Mouse (Mus musculus) forebrain, postnatal 0 days (tissue): ENCODE results near the gene Kcnmb4. TPM values are rescaled to one million over a fixed set of nuclear protein-coding genes. Genes with fewer than 3 reads are reported as not detected.

Experiments used
- ATAC-seq: fragments of 200-750 bp; cut with Nextera tagmentation; 2 replicates; pipeline ENCODE4 v1.8.0; 2017; ENCODE audit warnings: mild to moderate bottlenecking, moderate library complexity
- DNase-seq: peaks from one replicate; pipeline ENCODE4 v3.0.0-alpha.2; 2015
- H3K27ac ChIP-seq: fragments of 300-500 bp; sonication (generic); 2 replicates; pipeline ENCODE4 v1.5.1; 2014; ENCODE audit warnings: low read depth, mild to moderate bottlenecking, antibody characterized with exemption, low read length, moderate library complexity, mixed read lengths
- H3K27me3 ChIP-seq: fragments of 300-500 bp; sonication (generic); 2 replicates; pipeline ENCODE4 v1.6.1; 2014; ENCODE audit warnings: mild to moderate bottlenecking, low read length, mixed read lengths; ENCODE audit not compliant: insufficient read depth
- H3K36me3 ChIP-seq: fragments of 300-500 bp; sonication (generic); 2 replicates; pipeline ENCODE4 v1.6.1; 2014; ENCODE audit warnings: mild to moderate bottlenecking, moderate library complexity; ENCODE audit not compliant: insufficient read depth
- H3K4me1 ChIP-seq: fragments of 300-500 bp; sonication (generic); 2 replicates; pipeline ENCODE4 v1.6.1; 2014; ENCODE audit warnings: antibody characterized with exemption; ENCODE audit not compliant: insufficient read depth
- H3K4me2 ChIP-seq: fragments of 300-500 bp; sonication (generic); 2 replicates; pipeline ENCODE4 v1.6.1; 2014; ENCODE audit warnings: low read depth, mild to moderate bottlenecking, moderate library complexity
- H3K4me3 ChIP-seq: fragments of 300-500 bp; sonication (generic); 2 replicates; pipeline ENCODE4 v1.5.1; 2014; ENCODE audit warnings: low read depth, low read length, mixed read lengths
- H3K9ac ChIP-seq: fragments of 300-500 bp; sonication (generic); 2 replicates; pipeline ENCODE4 v1.6.1; 2014; ENCODE audit warnings: mild to moderate bottlenecking
- H3K9me3 ChIP-seq: fragments of 300-500 bp; sonication (generic); 2 replicates; pipeline ENCODE4 v1.6.1; 2016; ENCODE audit warnings: low read length
- CTCF ChIP-seq: sonication (generic); IDR thresholded peaks from 2 replicates; pipeline ENCODE4 v1.5.1; 2016; ENCODE audit warnings: antibody characterized with exemption, control low read depth, low read depth
- WGBS: fragments of 180-500 bp; shearing (Covaris S2); extraction: QIAGEN DNeasy Blood & Tissue Kit; methylation state at CpG from one replicate; pipeline ENCODE4 v1.1.7; 2014; 5-methylcytosine and 5-hydroxymethylcytosine counted together
- polyA plus RNA-seq: library from polyadenylated mRNA; unstranded; fragments of >200 nt; fragmentation: Nextera tagmentation; extraction: Ambion mirVana; gene quantifications from 2 replicates; pipeline ENCODE4 v1.2.1, GENCODE M21; 2015
- total RNA-seq: library from RNA; depleted of rRNA; stranded (reverse); fragments of >200 nt; gene quantifications from 2 replicates; pipeline ENCODE4 v1.2.3, GENCODE M21; 2014

Gene Kcnmb4
- total and polyA plus RNA-seq, 2 experiments from 2014 or later, result 29.7 to 68.5 TPM

DNA sequence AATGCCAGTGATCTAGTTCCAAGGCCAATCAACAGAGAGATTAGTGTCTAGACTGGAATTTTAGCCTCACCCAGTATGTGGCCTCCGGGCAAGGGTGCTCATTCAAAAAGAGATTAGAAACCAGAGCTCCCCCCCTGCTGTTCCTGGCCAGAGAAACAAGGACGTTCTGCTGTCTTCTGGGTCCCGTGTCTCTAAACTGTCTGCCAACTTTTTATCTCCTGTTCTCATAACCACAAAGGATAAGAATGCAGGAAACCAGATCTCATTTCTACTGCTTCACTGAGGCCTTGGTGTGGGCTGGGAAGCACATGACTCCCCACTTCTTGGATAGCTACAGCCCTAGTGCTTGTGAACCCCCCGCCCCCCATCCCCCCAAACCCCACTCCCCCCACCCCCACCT is 79.1 kb downstream of the Kcnmb4 start:
- no peak for DNase-seq
- no peak for TF ChIP-seq CTCF
- no peaks in the 10 kb centered on the region for H3K27me3 ChIP-seq
- WGBS, result 20% methylated on average over 4 of the region's 4 CpGs
- no peaks in the 10 kb centered on the region for H3K36me3 ChIP-seq
- H3K4me2 ChIP-seq, result no peak overlapping the region
- ATAC-seq, result no peak
- H3K9me3 ChIP-seq, result no peaks in the 10 kb centered on the region
- no peak overlapping the region for H3K9ac ChIP-seq
- no peaks in the 10 kb centered on the region for H3K4me1 ChIP-seq
- no peak overlapping the region for H3K27ac ChIP-seq
- no peak overlapping the region for H3K4me3 ChIP-seq

GRCm38 (mm10) chr10:116393790-116394475 is 79.7 kb downstream of the Kcnmb4 start:
- H3K4me2 ChIP-seq, result no peak overlapping the region
- no peak overlapping the region for H3K9ac ChIP-seq
- H3K27me3 ChIP-seq, result no peaks in the 10 kb centered on the region
- no peaks in the 10 kb centered on the region for H3K9me3 ChIP-seq
- ATAC-seq (no peak), DNase-seq (no peak)
- H3K4me1 ChIP-seq, result no peaks in the 10 kb centered on the region
- H3K36me3 ChIP-seq, result no peaks in the 10 kb centered on the region
- no peak overlapping the region for H3K27ac ChIP-seq
- no peak for TF ChIP-seq CTCF
- no peak overlapping the region for H3K4me3 ChIP-seq
- WGBS, result 58% methylated on average over 9 of the region's 9 CpGs

- H3K9ac ChIP-seq, result no peak overlapping the region
- H3K27me3 ChIP-seq, result no peaks in the 10 kb centered on the region
- no peak for ATAC-seq
- 66% methylated on average over 6 of the region's 6 CpGs for WGBS
- no peaks in the 10 kb centered on the region for H3K4me1 ChIP-seq
- no peak overlapping the region for H3K4me3 ChIP-seq
- DNase-seq, result no peak
- TF ChIP-seq CTCF, result no peak
- no peak overlapping the region for H3K27ac ChIP-seq
- H3K36me3 ChIP-seq, result no peaks in the 10 kb centered on the region
- no peaks in the 10 kb centered on the region for H3K9me3 ChIP-seq
- H3K4me2 ChIP-seq, result no peak overlapping the region
These were observed 84.8 kb downstream of the Kcnmb4 start for GRCm38 (mm10) chr10:116388840-116389239.

DNA sequence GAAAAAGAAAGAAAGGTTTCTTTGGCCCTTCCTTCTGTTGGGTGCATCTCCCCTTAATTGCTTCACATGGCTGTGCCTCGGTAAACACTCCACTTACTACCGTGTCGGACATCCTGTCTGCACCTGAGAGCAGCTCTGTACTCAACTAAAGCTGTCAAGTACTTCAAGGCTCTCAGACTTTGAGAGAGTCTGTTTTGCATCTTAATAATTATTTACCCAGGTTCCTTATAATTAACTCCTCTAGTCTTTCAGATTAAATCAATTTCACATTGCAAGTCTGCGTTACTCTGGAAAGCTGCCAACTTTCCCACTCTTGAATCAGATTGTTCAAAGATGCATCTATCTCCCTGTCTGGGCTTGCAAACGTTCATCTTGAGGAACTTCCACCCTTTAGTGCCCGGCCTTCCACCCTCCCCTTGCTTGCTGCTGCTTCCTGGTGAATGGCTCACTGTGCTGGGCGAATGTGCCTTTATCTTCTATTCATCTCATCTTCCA is 87.2 kb downstream of the Kcnmb4 start:
- Histone ChIP-seq H3K4me2 (no peak overlapping the region), H3K27me3 (no peaks in the 10 kb centered on the region), H3K4me3 (no peak overlapping the region), H3K27ac (no peak overlapping the region), H3K4me1 (no peaks in the 10 kb centered on the region), H3K9ac (no peak overlapping the region), H3K9me3 (no peaks in the 10 kb centered on the region), H3K36me3 (no peaks in the 10 kb centered on the region)
- ATAC-seq (peak; percentile 62), DNase-seq (peak; percentile 75)
- TF ChIP-seq CTCF, result no peak
- 18% methylated on average over 7 of the region's 7 CpGs for WGBS

DNA sequence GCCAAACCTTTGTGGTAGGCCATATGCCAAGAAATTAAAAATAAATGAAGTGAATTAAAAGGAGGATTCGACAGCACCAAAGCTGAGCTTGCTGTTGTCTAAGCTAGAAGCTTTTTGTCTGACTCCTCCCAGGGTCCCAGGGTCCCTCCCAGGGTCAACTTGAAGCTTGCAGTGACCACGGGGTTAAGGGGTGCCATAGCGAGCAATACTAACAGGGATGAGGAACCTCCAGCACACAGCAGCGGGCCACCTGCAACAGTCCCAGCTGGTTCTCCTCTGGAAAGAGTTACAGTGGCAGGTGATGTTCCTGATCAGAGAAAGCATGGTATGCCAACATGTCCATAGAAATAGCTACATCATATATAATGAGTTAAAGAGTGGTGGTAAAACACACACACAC is 89.3 kb downstream of the Kcnmb4 start:
- no peak for ATAC-seq
- WGBS, result 75% methylated on average over 4 of the region's 4 CpGs
- no peaks in the 10 kb centered on the region for H3K4me1 ChIP-seq

GRCm38 (mm10) chr10:116382826-116383685 is 90.6 kb downstream of the Kcnmb4 start:
- no peak overlapping the region for H3K9ac ChIP-seq
- no peak for TF ChIP-seq CTCF
- no peak overlapping the region for H3K4me3 ChIP-seq
- H3K9me3 ChIP-seq, result no peaks in the 10 kb centered on the region
- no peaks in the 10 kb centered on the region for H3K36me3 ChIP-seq
- 42% methylated on average over 13 of the region's 13 CpGs for WGBS
- H3K27me3 ChIP-seq, result no peaks in the 10 kb centered on the region
- ATAC-seq, result peak; percentile 42; the same call in 1 of the 2 replicates
- no peak overlapping the region for H3K4me2 ChIP-seq
- H3K4me1 ChIP-seq, result no peaks in the 10 kb centered on the region
- no peak overlapping the region for H3K27ac ChIP-seq
- DNase-seq, result no peak

More for the DNA sequence above, 89.3 kb downstream of the Kcnmb4 start:
- no peak for DNase-seq
- Histone ChIP-seq H3K9ac (no peak overlapping the region), H3K27me3 (no peaks in the 10 kb centered on the region), H3K4me2 (no peak overlapping the region), H3K9me3 (no peaks in the 10 kb centered on the region), H3K4me3 (no peak overlapping the region), H3K27ac (no peak overlapping the region), H3K36me3 (no peaks in the 10 kb centered on the region)
- no peak for TF ChIP-seq CTCF

DNA sequence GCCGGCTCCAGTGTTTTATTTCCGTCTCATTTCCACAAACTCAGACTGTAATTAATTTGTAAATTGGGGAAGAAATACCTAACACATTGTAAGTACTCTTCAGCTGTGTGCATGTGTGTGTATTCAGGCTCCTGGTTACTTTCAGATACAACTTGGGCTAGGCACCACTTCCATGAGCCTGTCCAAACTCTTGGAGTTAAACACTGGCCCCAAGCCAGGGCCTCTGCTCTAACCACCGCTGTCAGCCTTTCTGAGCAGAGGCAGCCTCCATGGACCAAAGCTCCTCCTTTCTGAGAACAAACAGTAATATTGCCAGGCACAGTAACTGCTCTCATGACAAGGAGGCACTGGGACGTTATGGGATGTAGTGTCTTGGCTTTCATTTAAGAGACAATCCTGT is 96.8 kb downstream of the Kcnmb4 start:
- no peaks in the 10 kb centered on the region for H3K9me3 ChIP-seq
- WGBS, result 40% methylated on average over 4 of the region's 4 CpGs
- H3K27ac ChIP-seq, result no peak overlapping the region

More for the DNA sequence above, 96.8 kb downstream of the Kcnmb4 start:
- Histone ChIP-seq H3K27me3 (no peaks in the 10 kb centered on the region), H3K4me3 (no peak overlapping the region), H3K4me1 (no peaks in the 10 kb centered on the region), H3K9ac (no peak overlapping the region), H3K4me2 (no peak overlapping the region), H3K36me3 (no peaks in the 10 kb centered on the region)
- ATAC-seq (no peak), DNase-seq (no peak)
- no peak for TF ChIP-seq CTCF
